Mouse (Mus musculus) macrophage (primary cell): ENCODE measurements around the gene Nmu. TPM values are rescaled to one million over a fixed set of nuclear protein-coding genes. Genes with fewer than 3 reads are reported as not detected.

Experiments
- H3K27ac ChIP-seq: fragments of 350-480 bp; formaldehyde crosslinking; 2 replicates; pipeline ENCODE4 v1.9.0; 2021
- H3K36me3 ChIP-seq: fragments of 350-480 bp; formaldehyde crosslinking; 2 replicates; pipeline ENCODE4 v1.9.0; 2021; ENCODE audit errors: inconsistent target
- H3K4me3 ChIP-seq: fragments of 350-480 bp; formaldehyde crosslinking; 2 replicates; pipeline ENCODE4 v1.9.0; 2021; ENCODE audit errors: inconsistent target
- H3K79me2 ChIP-seq: fragments of 350-480 bp; formaldehyde crosslinking; 2 replicates; pipeline ENCODE4 v1.9.0; 2021; ENCODE audit errors: inconsistent target
- WGBS: methylation state at CpG from one replicate; pipeline ENCODE4 v1.1.7; 2026; ENCODE audit warnings: inconsistent platforms; ENCODE audit not compliant: missing documents; 5-methylcytosine and 5-hydroxymethylcytosine counted together
- polyA plus RNA-seq: library from polyadenylated mRNA; stranded (reverse); fragments of 250-400 nt; gene quantifications from 3 replicates; pipeline ENCODE4 v1.2.4, GENCODE M21; 2018; ENCODE audit warnings: inconsistent platforms

Gene Nmu
- polyA plus RNA-seq, 1 experiment from 2014 or later: not detected

GRCm38 (mm10) chr5:76289234-76289691, 74.3 kb downstream of the Nmu start:
- Histone ChIP-seq H3K36me3 (no peaks in the 10 kb centered on the region), H3K79me2 (peaks cover 96% of the 10 kb centered on the region), H3K4me3 (no peak overlapping the region), H3K27ac (no peak overlapping the region)
- 78% methylated on average over 7 of the region's 8 CpGs for WGBS

DNA sequence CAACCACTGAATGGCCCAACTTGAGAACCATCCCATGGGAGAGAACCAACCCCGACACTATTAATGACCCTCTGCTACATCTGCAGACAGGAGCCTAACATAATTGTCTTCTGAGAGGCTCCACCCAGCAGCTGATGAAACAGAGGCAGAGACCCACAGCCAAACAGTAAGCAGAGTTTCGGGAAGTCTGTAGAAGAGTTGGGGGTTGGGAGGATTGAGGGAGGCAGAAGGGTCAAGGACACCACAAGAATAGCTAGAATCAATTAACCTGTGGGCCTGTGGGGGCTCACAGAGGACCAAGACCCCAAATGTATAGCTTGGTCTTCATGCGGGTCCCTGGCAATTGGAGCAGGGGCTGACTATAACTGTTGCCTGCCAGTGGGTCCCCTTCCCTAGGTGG, 75.3 kb downstream of the Nmu start:
- H3K36me3 ChIP-seq: no peaks in the 10 kb centered on the region
- peaks cover 95% of the 10 kb centered on the region for H3K79me2 ChIP-seq
- 96% methylated on average over 3 of the region's 3 CpGs for WGBS
- H3K4me3 ChIP-seq: no peak overlapping the region
- no peak overlapping the region for H3K27ac ChIP-seq

DNA sequence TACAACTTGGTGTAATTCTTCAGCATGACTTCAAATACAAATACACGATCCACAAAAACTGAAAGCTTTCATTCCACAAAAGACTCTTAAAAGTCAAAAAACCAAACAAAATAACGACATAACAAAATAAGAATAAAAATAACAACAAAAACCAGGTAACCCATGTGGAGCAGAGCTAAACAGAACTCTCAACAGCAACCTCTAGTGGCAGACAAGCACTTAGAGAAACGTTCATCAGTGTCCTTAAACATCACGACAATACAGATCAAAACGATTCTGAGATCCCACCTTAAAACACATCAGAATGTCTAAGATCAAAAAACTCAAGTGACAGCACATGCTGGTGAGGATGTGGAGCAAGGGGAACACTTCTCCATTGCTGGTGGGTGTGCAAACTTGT, 76.5 kb downstream of the Nmu start:
- Histone ChIP-seq H3K36me3 (no peaks in the 10 kb centered on the region), H3K4me3 (no peak overlapping the region), H3K27ac (no peak overlapping the region), H3K79me2 (peaks cover 97% of the 10 kb centered on the region)
- 66% methylated on average over 5 of the region's 5 CpGs for WGBS

DNA sequence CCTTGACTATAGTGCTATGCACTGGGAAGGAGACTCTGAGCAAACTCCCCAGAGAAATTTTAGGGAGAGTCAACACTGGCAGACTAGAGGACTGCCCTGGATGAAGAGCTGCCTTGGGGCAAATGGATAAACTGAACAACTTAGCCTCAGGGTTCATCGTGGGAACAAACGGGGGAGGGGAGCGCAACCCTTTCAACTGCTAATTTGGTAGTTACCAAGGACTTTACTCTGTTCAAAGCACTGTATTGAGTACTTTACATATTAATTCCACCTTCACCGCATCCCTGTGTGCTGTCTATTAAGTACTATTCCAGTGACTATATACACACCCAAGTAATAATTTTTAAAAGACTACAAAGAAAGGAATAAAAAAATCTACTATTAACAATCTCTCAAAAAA, 77.9 kb downstream of the Nmu start:
- H3K27ac ChIP-seq: no peak overlapping the region
- H3K79me2 ChIP-seq: peaks cover 97% of the 10 kb centered on the region
- no peak overlapping the region for H3K4me3 ChIP-seq
- 95% methylated on average over 4 of the region's 4 CpGs for WGBS
- H3K36me3 ChIP-seq: no peaks in the 10 kb centered on the region

DNA sequence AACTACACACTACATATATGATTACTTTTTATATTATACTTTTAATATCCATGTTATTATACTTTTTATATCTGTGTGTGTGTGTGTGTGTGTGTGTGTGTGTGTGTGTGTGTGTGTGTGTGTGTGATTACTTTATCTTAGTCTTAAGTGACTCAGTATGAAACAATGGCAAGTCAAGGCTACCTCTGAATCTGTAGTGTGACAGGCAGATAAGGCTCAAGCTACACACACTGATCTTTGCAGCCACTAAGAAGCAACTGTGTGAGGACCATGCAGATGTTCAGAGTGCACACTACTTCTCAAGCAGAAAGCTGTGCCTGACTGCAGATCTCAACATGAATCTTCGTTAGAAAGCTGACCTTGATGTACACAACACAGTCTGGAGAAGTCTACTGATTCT, 79.7 kb downstream of the Nmu start:
- WGBS: 100% methylated on average over 1 of the region's 1 CpGs
- Histone ChIP-seq H3K36me3 (no peaks in the 10 kb centered on the region), H3K27ac (no peak overlapping the region), H3K4me3 (no peak overlapping the region), H3K79me2 (peaks cover 89% of the 10 kb centered on the region)

Other genes starting within 250 kb of the Nmu start
- gene Srd5a3, start 223.5 kb downstream of the Nmu start, polyA plus RNA-seq: 44.9 to 60.1 TPM (median 51.8 TPM) in 3 replicates
- gene Tmem165, start 179.9 kb downstream of the Nmu start, polyA plus RNA-seq: 64.0 to 86.9 TPM (median 84.3 TPM) in 3 replicates
- gene Clock, start 59.0 kb downstream of the Nmu start, polyA plus RNA-seq: 9.7 to 14.2 TPM (median 11.7 TPM) in 3 replicates
- not detected in 3 replicates for gene Pdcl2, start 32.6 kb downstream of the Nmu start, polyA plus RNA-seq
- not detected in 3 replicates for gene Gm7271, start 120.3 kb upstream of the Nmu start, polyA plus RNA-seq
- 46.9 to 69.0 TPM (median 50.8 TPM) in 3 replicates for gene Exoc1, start 165.5 kb upstream of the Nmu start, polyA plus RNA-seq
- 3.5 to 4.4 TPM (median 4.2 TPM) in 3 replicates for gene Cep135, start 224.9 kb upstream of the Nmu start, polyA plus RNA-seq